Mouse (Mus musculus) heart, postnatal 0 days (tissue): ENCODE results near the gene 1700113H08Rik. TPM values are rescaled to one million over a fixed set of nuclear protein-coding genes. Genes with fewer than 3 reads are reported as not detected.

Experiments used
- ATAC-seq: fragments of 200-750 bp; cut with Nextera tagmentation; 2 replicates; pipeline ENCODE4 v1.8.0; 2017; ENCODE audit warnings: low read depth, moderate number of reproducible peaks, moderate library complexity; ENCODE audit not compliant: insufficient read depth
- DNase-seq: peaks from one replicate; pipeline ENCODE4 v3.0.0-alpha.2; 2016; ENCODE audit warnings: low spot score
- H3K27ac ChIP-seq: fragments of 300-500 bp; sonication (generic); 2 replicates; pipeline ENCODE4 v1.5.1; 2014; ENCODE audit warnings: low read depth, mild to moderate bottlenecking
- H3K27me3 ChIP-seq: fragments of 300-500 bp; sonication (generic); 2 replicates; pipeline ENCODE4 v1.6.1; 2014; ENCODE audit warnings: low read length, mixed read lengths; ENCODE audit not compliant: control insufficient read depth, insufficient read depth
- H3K36me3 ChIP-seq: fragments of 300-500 bp; sonication (generic); replicated peaks from 2 replicates; pipeline ENCODE4 v1.6.1; 2014; ENCODE audit warnings: low read length, mixed read lengths; ENCODE audit not compliant: control insufficient read depth, insufficient read depth
- H3K4me1 ChIP-seq: fragments of 300-500 bp; sonication (generic); 2 replicates; pipeline ENCODE4 v1.6.1; 2014; ENCODE audit warnings: antibody characterized with exemption; ENCODE audit not compliant: control insufficient read depth, insufficient read depth
- H3K4me2 ChIP-seq: fragments of 300-500 bp; sonication (generic); 2 replicates; pipeline ENCODE4 v1.6.1; 2014; ENCODE audit warnings: low read depth, mild to moderate bottlenecking, low read length, moderate library complexity
- H3K4me3 ChIP-seq: fragments of 300-500 bp; sonication (generic); 2 replicates; pipeline ENCODE4 v1.5.1; 2014; ENCODE audit warnings: low read depth, low read length
- H3K9ac ChIP-seq: fragments of 300-500 bp; sonication (generic); replicated peaks from 2 replicates; pipeline ENCODE4 v1.6.1; 2014; ENCODE audit warnings: low read depth, low read length, mixed read lengths
- H3K9me3 ChIP-seq: fragments of 300-500 bp; sonication (generic); replicated peaks from 2 replicates; pipeline ENCODE4 v1.6.1; 2016; ENCODE audit warnings: low read length; ENCODE audit not compliant: control insufficient read depth
- CTCF ChIP-seq: IDR thresholded peaks from 2 replicates; pipeline ENCODE4 v1.5.1; 2016; ENCODE audit warnings: antibody characterized with exemption, control low read depth, low read depth
- EP300 ChIP-seq: IDR thresholded peaks from 2 replicates; pipeline ENCODE4 v1.6.1; 2016; ENCODE audit warnings: antibody characterized with exemption, low read depth
- WGBS: fragments of 180-500 bp; shearing (Covaris S2); extraction: QIAGEN DNeasy Blood & Tissue Kit; methylation state at CpG from one replicate; pipeline ENCODE4 v1.1.7; 2014; 5-methylcytosine and 5-hydroxymethylcytosine counted together
- polyA plus RNA-seq: library from polyadenylated mRNA; unstranded; fragments of >200 nt; fragmentation: Nextera tagmentation; extraction: Ambion mirVana; gene quantifications from 2 replicates; pipeline ENCODE4 v1.2.1, GENCODE M21; 2015
- total RNA-seq: library from RNA; depleted of rRNA; stranded (reverse); fragments of >200 nt; gene quantifications from 2 replicates; pipeline ENCODE4 v1.2.3, GENCODE M21; 2014; ENCODE audit warnings: low replicate concordance

Gene 1700113H08Rik
- total and polyA plus RNA-seq, 2 experiments from 2014 or later: 0.49 TPM; not detected in 1

DNA sequence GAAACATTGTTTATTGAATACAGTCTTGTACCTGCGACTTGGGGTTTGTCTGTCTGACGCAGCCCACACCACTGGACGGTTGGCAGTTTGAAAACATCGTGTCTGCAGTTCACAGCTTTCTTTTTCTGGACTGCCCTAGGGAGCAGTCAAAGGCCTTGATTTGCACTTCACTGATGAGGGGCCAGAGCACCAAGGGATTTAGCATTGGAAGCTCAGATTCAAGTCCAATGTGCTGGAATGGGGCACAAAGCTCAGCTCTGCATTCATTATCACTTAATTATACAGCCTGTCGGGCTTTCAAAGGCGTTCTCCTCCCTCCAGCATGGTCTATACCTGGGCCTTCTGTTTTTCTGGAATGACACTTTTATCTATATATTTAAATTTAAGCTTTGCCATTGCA, 11.4 kb upstream of the 1700113H08Rik start:
- Histone ChIP-seq H3K9me3 (no peaks in the 10 kb centered on the region), H3K9ac (no peak overlapping the region), H3K27ac (no peak overlapping the region), H3K4me1 (no peaks in the 10 kb centered on the region), H3K27me3 (no peaks in the 10 kb centered on the region), H3K36me3 (no peaks in the 10 kb centered on the region), H3K4me3 (no peak overlapping the region), H3K4me2 (no peak overlapping the region)
- TF ChIP-seq EP300 (no peak), CTCF (no peak)
- DNase-seq (no peak), ATAC-seq (no peak)
- WGBS: 37% methylated on average over 6 of the region's 6 CpGs

DNA sequence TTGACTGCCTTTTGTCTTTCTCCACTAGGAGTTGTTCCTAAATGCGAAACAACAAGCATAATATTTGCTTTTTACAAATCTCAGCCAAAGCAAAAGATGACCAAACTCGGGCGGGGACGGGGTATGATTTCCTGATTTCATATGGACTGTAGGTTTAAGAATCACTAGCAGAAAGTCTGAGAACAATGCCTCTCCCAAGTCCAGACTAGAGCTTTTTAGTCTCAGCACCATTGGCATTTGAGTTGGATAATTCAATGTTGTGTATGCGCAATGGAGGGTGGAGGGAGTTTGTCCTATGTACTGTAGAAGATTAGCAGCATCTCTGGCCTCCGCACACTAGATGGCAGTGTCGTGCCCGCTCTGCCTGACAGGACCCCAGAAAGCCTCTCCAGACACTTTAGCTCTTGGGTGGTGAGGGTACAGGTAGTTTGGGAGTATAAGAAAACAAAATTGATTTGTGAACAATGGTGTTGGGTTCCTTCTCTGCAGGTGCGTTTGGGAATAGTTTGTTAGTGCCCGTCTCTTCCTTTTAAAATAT, 10.8 kb upstream of the 1700113H08Rik start:
- TF ChIP-seq EP300 (no peak), CTCF (no peak)
- Histone ChIP-seq H3K4me2 (no peak overlapping the region), H3K27me3 (no peaks in the 10 kb centered on the region), H3K36me3 (no peaks in the 10 kb centered on the region), H3K9ac (no peak overlapping the region), H3K9me3 (no peaks in the 10 kb centered on the region), H3K4me1 (no peaks in the 10 kb centered on the region), H3K4me3 (no peak overlapping the region), H3K27ac (no peak overlapping the region)
- ATAC-seq (no peak), DNase-seq (no peak)
- WGBS: 84% methylated on average over 10 of the region's 10 CpGs

DNA sequence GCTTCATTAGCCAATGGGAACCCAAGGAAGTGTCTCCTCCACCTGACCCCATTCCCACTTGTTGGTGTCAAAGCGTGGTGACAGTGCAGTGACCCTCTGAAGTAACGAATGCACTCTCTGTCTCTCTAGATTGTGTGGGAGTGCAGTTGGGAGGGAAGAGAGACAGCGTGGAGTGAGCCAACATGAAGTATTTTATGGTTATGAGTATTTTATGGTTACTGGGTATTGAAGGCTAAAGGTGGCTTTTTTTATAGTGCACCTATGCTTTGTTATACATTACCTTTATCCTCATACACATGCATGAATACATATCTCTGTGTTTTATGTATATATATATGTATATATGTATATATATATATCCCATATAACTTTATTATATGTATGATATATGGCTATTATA, 8.7 kb upstream of the 1700113H08Rik start:
- Histone ChIP-seq H3K4me1 (no peaks in the 10 kb centered on the region), H3K4me3 (no peak overlapping the region), H3K27ac (no peak overlapping the region), H3K36me3 (no peaks in the 10 kb centered on the region), H3K4me2 (no peak overlapping the region), H3K27me3 (no peaks in the 10 kb centered on the region), H3K9me3 (no peaks in the 10 kb centered on the region), H3K9ac (no peak overlapping the region)
- ATAC-seq (no peak), DNase-seq (no peak)
- TF ChIP-seq CTCF: no peak
- no peak for TF ChIP-seq EP300
- 65% methylated on average over 3 of the region's 3 CpGs for WGBS

DNA sequence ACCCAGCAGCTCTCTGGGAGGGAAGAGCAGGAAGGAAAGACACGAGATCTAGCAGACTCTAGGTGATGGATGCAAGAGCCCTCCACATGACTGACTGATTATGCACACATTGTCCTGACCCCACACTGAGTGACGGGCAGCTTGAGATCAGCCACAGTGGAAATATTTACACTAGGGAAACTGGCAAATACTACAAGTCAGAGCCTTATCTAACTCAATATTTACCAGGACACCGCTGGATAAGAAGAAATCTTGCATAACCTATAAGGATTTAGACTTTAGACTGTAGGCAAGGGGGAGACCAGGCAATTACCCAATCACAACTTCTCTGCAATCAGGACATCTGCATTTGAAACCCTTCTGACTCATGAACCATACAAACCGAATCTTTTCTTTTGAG, 6.1 kb upstream of the 1700113H08Rik start:
- no peak for TF ChIP-seq CTCF
- TF ChIP-seq EP300: no peak
- no peak overlapping the region for H3K27ac ChIP-seq
- no peaks in the 10 kb centered on the region for H3K9me3 ChIP-seq
- no peaks in the 10 kb centered on the region for H3K4me1 ChIP-seq
- no peak overlapping the region for H3K9ac ChIP-seq
- WGBS: 51% methylated on average over 4 of the region's 4 CpGs
- no peak overlapping the region for H3K4me3 ChIP-seq
- no peaks in the 10 kb centered on the region for H3K27me3 ChIP-seq
- ATAC-seq (no peak), DNase-seq (no peak)
- H3K36me3 ChIP-seq: no peaks in the 10 kb centered on the region
- H3K4me2 ChIP-seq: no peak overlapping the region

- TF ChIP-seq CTCF: no peak
- no peak for TF ChIP-seq EP300
- peak; percentile 53; the same call in 1 of the 2 replicates for ATAC-seq
- WGBS: 2% methylated on average over 26 of the region's 34 CpGs
Observed at GRCm38 (mm10) chr10:87058251-87058925, 543 bp downstream of the 1700113H08Rik start.

More at GRCm38 (mm10) chr10:87058251-87058925, 543 bp downstream of the 1700113H08Rik start:
- Histone ChIP-seq H3K36me3 (no peaks in the 10 kb centered on the region), H3K4me3 (peak overlapping the region; percentile 36), H3K27ac (no peak overlapping the region), H3K4me1 (peaks cover 5% of the 10 kb centered on the region; the same call in 1 of the 2 replicates), H3K9ac (no peak overlapping the region), H3K9me3 (no peaks in the 10 kb centered on the region), H3K4me2 (peak overlapping the region; percentile 67), H3K27me3 (0 out of 2 replicates have a peak, but pooled peaks cover 9% of the 10 kb centered on the region)
- no peak for DNase-seq
